Mouse (Mus musculus): ENCODE data around the gene Casp9. TPM values are rescaled to one million over a fixed set of nuclear protein-coding genes. Genes with fewer than 3 reads are reported as not detected.

The Casp9 gene
- polyA plus RNA-seq, 1 experiment from 2014 or later = 9.9 TPM

DNA sequence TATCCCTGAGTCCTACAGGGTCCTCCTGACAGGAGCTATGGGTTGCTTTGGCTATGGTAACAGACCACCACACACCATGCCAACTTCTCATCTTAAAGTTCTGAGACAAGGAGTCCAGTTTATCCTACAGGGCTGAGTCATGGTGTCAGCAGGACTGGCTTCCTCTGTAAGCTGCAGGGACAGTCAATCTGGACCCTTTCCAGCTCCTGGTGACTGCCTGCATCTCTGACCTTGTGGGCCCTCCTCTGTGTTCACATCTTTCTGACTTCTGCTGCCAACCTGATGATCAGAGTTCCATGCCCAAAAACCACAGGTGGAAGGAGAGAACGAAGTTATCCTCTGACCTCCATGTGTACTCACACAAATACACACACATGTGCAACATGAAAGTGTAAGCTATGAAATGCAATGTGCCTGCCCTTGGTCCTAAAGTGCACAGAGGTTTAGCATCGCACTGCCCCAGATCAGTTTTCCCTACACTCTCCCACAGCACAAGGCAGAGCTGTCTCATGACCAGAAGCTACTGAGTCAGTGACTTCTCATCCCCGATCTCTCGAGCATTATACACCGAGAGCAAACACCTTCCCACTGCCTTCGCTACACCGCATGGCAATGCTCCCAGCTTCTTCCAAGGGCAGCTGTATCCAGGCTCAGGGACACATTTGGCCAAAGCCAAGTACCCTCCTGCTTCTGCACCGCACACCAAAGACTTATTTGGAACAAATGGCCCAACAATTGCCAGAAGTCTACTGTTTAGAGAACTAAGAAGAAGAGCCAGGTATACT is 12.0 kb upstream of the Casp9 start:
- no peaks in the 10 kb centered on the region for H3K4me1 ChIP-seq (replicated peaks)
- H3K4me2 ChIP-seq = no peak overlapping the region
- 89% methylated on average over 8 of the region's 8 CpGs for WGBS (ENCODE audit: insufficient replicate concordance)
- ATAC-seq (ENCODE audit: insufficient read depth) = no peak
- no peak overlapping the region for H3K9ac ChIP-seq
- H3K36me3 ChIP-seq (replicated peaks) = peaks cover 96% of the 10 kb centered on the region
- no peak overlapping the region for H3K27ac ChIP-seq (replicated peaks)
- no peak overlapping the region for H3K4me3 ChIP-seq (replicated peaks)
- H3K9me3 ChIP-seq (replicated peaks) = no peaks in the 10 kb centered on the region
- no peaks in the 10 kb centered on the region for H3K27me3 ChIP-seq

DNA sequence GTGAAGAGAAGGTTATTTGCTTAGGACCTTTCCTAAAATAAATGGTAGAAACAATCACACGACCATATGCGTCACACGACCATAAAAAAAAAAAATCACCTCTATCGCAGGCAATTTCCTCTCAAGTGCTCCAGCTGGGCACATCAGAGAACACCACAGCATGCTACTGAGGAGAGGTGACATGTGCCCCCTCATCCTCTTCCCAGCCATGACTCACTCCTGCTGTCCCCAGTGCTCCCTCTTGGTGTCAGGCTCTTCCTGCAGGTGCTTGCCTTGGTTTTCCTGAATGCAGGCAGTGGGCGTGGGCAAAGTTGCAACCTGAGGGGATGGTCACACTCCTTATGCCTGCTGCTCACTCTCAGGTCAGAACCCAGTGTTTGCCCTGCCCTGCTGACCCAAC is 8.6 kb upstream of the Casp9 start:
- Histone ChIP-seq H3K9me3 (replicated peaks) (no peaks in the 10 kb centered on the region), H3K4me3 (replicated peaks) (no peak overlapping the region), H3K4me2 (no peak overlapping the region), H3K27me3 (no peaks in the 10 kb centered on the region), H3K36me3 (replicated peaks) (peaks cover 87% of the 10 kb centered on the region), H3K4me1 (replicated peaks) (peaks cover 11% of the 10 kb centered on the region), H3K9ac (no peak overlapping the region), H3K27ac (replicated peaks) (no peak overlapping the region)
- no peak for ATAC-seq (ENCODE audit: insufficient read depth)
- 89% methylated on average over 5 of the region's 5 CpGs for WGBS (ENCODE audit: insufficient replicate concordance)

DNA sequence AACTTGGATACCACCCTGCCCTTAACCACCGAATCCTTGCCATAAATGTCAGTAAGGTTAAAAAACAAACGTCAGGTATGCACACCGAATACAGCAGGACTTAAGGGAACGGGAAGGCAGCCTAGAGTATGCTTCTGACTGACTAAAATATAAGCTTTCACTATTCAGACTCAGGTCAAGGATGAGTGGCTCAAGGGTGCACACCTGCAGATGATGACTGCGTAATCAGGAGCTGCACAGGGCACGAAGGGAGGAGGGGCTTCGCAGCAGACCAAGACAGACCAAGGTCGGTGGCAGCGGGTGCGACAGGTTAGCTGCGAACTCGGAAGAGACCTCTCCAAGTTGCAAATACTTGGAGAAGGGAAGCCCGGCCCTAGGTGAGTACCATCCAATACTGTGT is 7.3 kb upstream of the Casp9 start:
- H3K36me3 ChIP-seq (replicated peaks) = peaks cover 74% of the 10 kb centered on the region
- 83% methylated on average over 13 of the region's 13 CpGs for WGBS (ENCODE audit: insufficient replicate concordance)
- H3K4me2 ChIP-seq = no peak overlapping the region
- no peak overlapping the region for H3K27ac ChIP-seq (replicated peaks)
- no peaks in the 10 kb centered on the region for H3K9me3 ChIP-seq (replicated peaks)
- H3K4me1 ChIP-seq (replicated peaks) = peaks cover 19% of the 10 kb centered on the region
- H3K4me3 ChIP-seq (replicated peaks) = no peak overlapping the region
- no peaks in the 10 kb centered on the region for H3K27me3 ChIP-seq
- H3K9ac ChIP-seq = no peak overlapping the region
- no peak for ATAC-seq (ENCODE audit: insufficient read depth)

GRCm38 (mm10) chr4:141787046-141787445 is 6.4 kb upstream of the Casp9 start:
- H3K9ac ChIP-seq = no peak overlapping the region
- no peak overlapping the region for H3K27ac ChIP-seq (replicated peaks)
- no peak for ATAC-seq (ENCODE audit: insufficient read depth)
- H3K9me3 ChIP-seq (replicated peaks) = no peaks in the 10 kb centered on the region
- H3K27me3 ChIP-seq = no peaks in the 10 kb centered on the region
- H3K36me3 ChIP-seq (replicated peaks) = peaks cover 65% of the 10 kb centered on the region
- H3K4me1 ChIP-seq (replicated peaks) = peaks cover 28% of the 10 kb centered on the region
- no peak overlapping the region for H3K4me3 ChIP-seq (replicated peaks)
- 85% methylated on average over 6 of the region's 6 CpGs for WGBS (ENCODE audit: insufficient replicate concordance)
- H3K4me2 ChIP-seq = no peak overlapping the region

DNA sequence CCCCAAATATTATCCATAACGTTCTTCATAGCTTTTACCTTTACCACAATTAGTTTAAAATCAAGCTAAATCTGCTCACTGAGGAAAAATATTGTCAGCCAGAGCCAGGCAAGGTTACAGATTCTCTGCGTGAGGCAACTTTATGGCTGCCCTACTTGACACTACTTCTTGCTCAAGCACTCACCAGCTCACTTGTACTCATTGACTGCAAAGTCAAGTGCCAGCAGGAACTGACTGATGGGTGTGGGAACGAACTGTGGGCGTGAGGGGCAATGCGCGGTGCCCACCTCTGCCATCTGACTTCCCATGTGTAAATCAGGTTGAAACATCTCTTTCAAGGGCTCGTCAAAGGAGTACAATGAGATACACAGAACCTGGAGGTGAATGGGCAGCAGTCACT is 6.0 kb upstream of the Casp9 start:
- ATAC-seq (ENCODE audit: insufficient read depth) = no peak
- H3K4me1 ChIP-seq (replicated peaks) = peaks cover 33% of the 10 kb centered on the region
- no peak overlapping the region for H3K9ac ChIP-seq
- H3K9me3 ChIP-seq (replicated peaks) = no peaks in the 10 kb centered on the region
- H3K27me3 ChIP-seq = no peaks in the 10 kb centered on the region
- no peak overlapping the region for H3K4me3 ChIP-seq (replicated peaks)
- H3K27ac ChIP-seq (replicated peaks) = no peak overlapping the region
- WGBS (ENCODE audit: insufficient replicate concordance) = 83% methylated on average over 7 of the region's 7 CpGs
- no peak overlapping the region for H3K4me2 ChIP-seq
- peaks cover 61% of the 10 kb centered on the region for H3K36me3 ChIP-seq (replicated peaks)

DNA sequence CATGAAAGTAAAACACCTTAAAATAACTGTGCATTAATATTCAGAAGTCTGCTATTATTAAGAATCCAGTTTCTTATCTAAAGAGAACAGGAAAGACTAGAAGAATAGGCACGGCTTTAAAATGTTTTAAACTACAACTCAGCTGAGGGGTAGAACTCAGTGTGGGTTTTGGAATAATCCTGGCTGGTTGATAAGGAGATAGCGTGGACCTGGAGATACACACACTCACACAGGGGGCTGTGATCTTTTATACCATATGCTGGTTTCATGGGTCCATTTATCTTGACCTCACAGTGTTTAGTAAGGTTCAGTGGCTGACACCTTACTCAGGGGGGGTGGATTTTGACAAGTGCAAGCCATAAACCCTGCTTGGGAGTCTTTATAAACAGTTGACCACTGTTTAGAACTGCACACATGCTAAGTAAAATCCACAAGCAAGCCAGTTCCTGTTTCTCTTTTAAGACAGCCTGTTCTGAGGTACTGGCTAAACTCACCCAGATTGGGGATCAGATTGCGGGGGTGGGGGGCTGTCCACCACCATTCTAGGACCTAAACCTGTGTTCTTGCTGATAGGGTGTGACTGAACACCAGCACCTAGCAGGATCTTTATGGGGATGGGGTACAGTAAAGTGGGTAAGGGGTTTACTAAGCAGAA is 3.7 kb upstream of the Casp9 start:
- peaks cover 39% of the 10 kb centered on the region for H3K36me3 ChIP-seq (replicated peaks)
- WGBS (ENCODE audit: insufficient replicate concordance) = 12% methylated on average over 3 of the region's 3 CpGs

GRCm38 (mm10) chr4:141790524-141790990 is 2.9 kb upstream of the Casp9 start, which contains the start of gene Dnajc16:
Dnajc16 (minus strand) TSS chr4:141790931.
- H3K4me3 ChIP-seq (replicated peaks) = peak within 1 kb of the TSS; percentile 87
- WGBS (ENCODE audit: insufficient replicate concordance) = under 1% methylated on average over 42 of the region's 42 CpGs
- peaks cover 31% of the 10 kb centered on the region for H3K36me3 ChIP-seq (replicated peaks)
- H3K9me3 ChIP-seq (replicated peaks) = no peaks in the 10 kb centered on the region
- peak; percentile 66 for ATAC-seq (ENCODE audit: insufficient read depth)
- H3K9ac ChIP-seq = peak within 1 kb of the TSS; percentile 94
- H3K27me3 ChIP-seq = no peaks in the 10 kb centered on the region
- peak within 1 kb of the TSS; percentile 98 for H3K27ac ChIP-seq (replicated peaks)
- peak within 1 kb of the TSS; percentile 90 for H3K4me2 ChIP-seq
- H3K4me1 ChIP-seq (replicated peaks) = peaks cover 55% of the 10 kb centered on the region

More for the DNA sequence above, 3.7 kb upstream of the Casp9 start:
- H3K4me3 ChIP-seq (replicated peaks) = peak overlapping the region; percentile 87
- peak overlapping the region; percentile 89 for H3K27ac ChIP-seq (replicated peaks)
- no peaks in the 10 kb centered on the region for H3K27me3 ChIP-seq
- H3K9me3 ChIP-seq (replicated peaks) = no peaks in the 10 kb centered on the region
- peak overlapping the region; percentile 90 for H3K4me2 ChIP-seq
- H3K4me1 ChIP-seq (replicated peaks) = peaks cover 46% of the 10 kb centered on the region
- peak overlapping the region; percentile 94 for H3K9ac ChIP-seq
- ATAC-seq (ENCODE audit: insufficient read depth) = no peak

DNA sequence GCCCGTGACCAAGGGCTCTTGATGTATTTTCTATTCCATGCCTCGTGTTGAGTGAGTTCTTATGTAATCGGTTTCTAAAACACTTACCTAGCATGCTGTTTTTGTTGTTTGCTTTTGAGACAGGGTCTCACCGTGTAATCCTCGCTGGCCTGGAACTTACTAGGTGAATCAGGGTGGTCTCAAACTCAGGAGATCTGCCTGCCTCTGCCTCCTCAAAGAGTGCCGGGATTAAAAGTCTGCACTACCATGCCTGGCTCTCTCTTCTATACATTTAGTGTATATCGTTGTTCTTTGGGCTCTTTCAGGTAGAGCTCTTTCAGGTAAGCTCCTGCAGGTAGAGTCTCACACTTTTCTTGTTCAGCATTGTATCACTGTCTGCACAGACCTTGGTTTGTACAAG is 1.9 kb upstream of the Casp9 start:
- H3K4me3 ChIP-seq (replicated peaks) = peak overlapping the region; percentile 87; the same call in 1 of the 2 replicates
- H3K9ac ChIP-seq = no peak overlapping the region
- no peaks in the 10 kb centered on the region for H3K9me3 ChIP-seq (replicated peaks)
- peaks cover 23% of the 10 kb centered on the region for H3K36me3 ChIP-seq (replicated peaks)
- H3K4me1 ChIP-seq (replicated peaks) = peaks cover 63% of the 10 kb centered on the region
- ATAC-seq (ENCODE audit: insufficient read depth) = no peak
- H3K27ac ChIP-seq (replicated peaks) = peak overlapping the region; percentile 89
- peak overlapping the region; percentile 90 for H3K4me2 ChIP-seq
- WGBS (ENCODE audit: insufficient replicate concordance) = 82% methylated on average over 7 of the region's 7 CpGs
- no peaks in the 10 kb centered on the region for H3K27me3 ChIP-seq

GRCm38 (mm10) chr4:141791951-141792350 is 1.5 kb upstream of the Casp9 start:
- Histone ChIP-seq H3K9me3 (replicated peaks) (no peaks in the 10 kb centered on the region), H3K9ac (no peak overlapping the region), H3K4me3 (replicated peaks) (no peak overlapping the region), H3K4me1 (replicated peaks) (peaks cover 65% of the 10 kb centered on the region), H3K4me2 (0 out of 2 replicates have a peak overlapping the region, but pooled peaks have one; percentile 90), H3K27me3 (no peaks in the 10 kb centered on the region), H3K27ac (replicated peaks) (peak overlapping the region; percentile 98), H3K36me3 (replicated peaks) (peaks cover 23% of the 10 kb centered on the region)
- ATAC-seq (ENCODE audit: insufficient read depth) = no peak
- WGBS (ENCODE audit: insufficient replicate concordance) = 84% methylated on average over 8 of the region's 8 CpGs

GRCm38 (mm10) chr4:141792554-141793281 is 694 bp upstream of the Casp9 start:
- Histone ChIP-seq H3K4me3 (replicated peaks) (peak overlapping the region; percentile 82), H3K27me3 (no peaks in the 10 kb centered on the region), H3K4me2 (peak overlapping the region; percentile 83), H3K4me1 (replicated peaks) (peaks cover 65% of the 10 kb centered on the region), H3K9me3 (replicated peaks) (no peaks in the 10 kb centered on the region), H3K36me3 (replicated peaks) (peaks cover 23% of the 10 kb centered on the region), H3K9ac (peak overlapping the region; percentile 44), H3K27ac (replicated peaks) (peak overlapping the region; percentile 98)
- 6% methylated on average over 10 of the region's 10 CpGs for WGBS (ENCODE audit: insufficient replicate concordance)
- ATAC-seq (ENCODE audit: insufficient read depth) = peak; percentile 8; the same call in 1 of the 2 replicates

DNA sequence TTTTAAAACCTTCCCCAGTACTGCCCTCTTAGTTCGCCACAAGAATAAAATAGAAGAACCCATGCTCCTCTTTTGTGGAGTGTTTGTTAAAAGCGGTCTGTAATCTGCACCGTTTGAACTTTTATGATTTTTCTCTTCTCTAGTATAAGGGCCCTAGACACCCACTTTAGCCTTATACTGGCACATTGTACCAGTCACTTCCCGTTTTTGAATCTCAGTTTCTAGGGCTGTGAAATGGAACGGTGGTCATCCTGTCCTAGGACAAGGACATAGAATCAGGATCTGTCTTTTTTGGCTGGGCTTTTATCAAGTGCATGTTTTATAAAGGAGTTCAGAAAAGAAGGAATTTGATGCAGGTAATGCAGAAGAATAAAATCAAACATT is 732 bp downstream of the Casp9 start:
- WGBS (ENCODE audit: insufficient replicate concordance) = 2% methylated on average over 5 of the region's 5 CpGs
- peak overlapping the region; percentile 68 for H3K9ac ChIP-seq
- ATAC-seq (ENCODE audit: insufficient read depth) = no peak
- H3K27ac ChIP-seq (replicated peaks) = peak overlapping the region; percentile 98
- no peaks in the 10 kb centered on the region for H3K27me3 ChIP-seq
- peak overlapping the region; percentile 82 for H3K4me3 ChIP-seq (replicated peaks)
- H3K9me3 ChIP-seq (replicated peaks) = no peaks in the 10 kb centered on the region
- peaks cover 23% of the 10 kb centered on the region for H3K36me3 ChIP-seq (replicated peaks)
- H3K4me2 ChIP-seq = peak overlapping the region; percentile 83
- H3K4me1 ChIP-seq (replicated peaks) = peaks cover 61% of the 10 kb centered on the region

Data from liver, embryonic 15.5 days (tissue).